In genomic region chr6:143099281-143099680, GRCm38 (mm10) we compare ENCODE assay signal across 8 mouse cellular contexts. TPM values are rescaled to one million over a fixed set of nuclear protein-coding genes. Genes with fewer than 3 reads are reported as not detected.
A peak's percentile ranks its signal among the peaks of the same experiment; 100 is the strongest.
DNase-seq lines count a peak whose midpoint lies in the region; ATAC-seq and TF ChIP-seq lines count a peak whose summit lies in the region.

No protein-coding gene starts in this region.

- 0 out of 2 replicates have a peak, but pooled peaks cover 2% of the 10 kb centered on the region for H3K36me3 ChIP-seq in heart, embryonic 10.5 days
- peaks cover 8% of the 10 kb centered on the region; the same call in 1 of the 2 replicates for H3K36me3 ChIP-seq in kidney, embryonic 14.5 days (ENCODE audit: control insufficient read depth, insufficient read depth, low read length)
- no peaks in the 10 kb centered on the region for H3K36me3 ChIP-seq in lung, postnatal 0 days (ENCODE audit: insufficient read depth, low read length)

- WGBS in heart, embryonic 10.5 days, result 0% methylated on average over 32 of the region's 32 CpGs
- 0% methylated on average over 32 of the region's 32 CpGs for WGBS in kidney, embryonic 14.5 days
- under 1% methylated on average over 32 of the region's 32 CpGs for WGBS in lung, postnatal 0 days

- peak overlapping the region; percentile 88 for H3K9ac ChIP-seq in kidney, embryonic 14.5 days (ENCODE audit: low read depth, low read length)
- H3K9ac ChIP-seq in lung, postnatal 0 days (replicated peaks; ENCODE audit: low read depth), result peak overlapping the region; percentile 55

- peak; percentile 23; the same call in 1 of the 2 replicates for TF ChIP-seq CTCF in lung, postnatal 0 days (IDR thresholded peaks at IDR 0.05)

- intact Hi-C loops in heart, postnatal 36 days (cut with DNase I), result loop anchor here (2.0 kb wide), 1 partner anchor 68 kb away; the partner anchor contains the start of gene Etnk1

- no peak for TF ChIP-seq EP300 in lung, postnatal 0 days (IDR thresholded peaks at IDR 0.05)

- no peaks in the 10 kb centered on the region for H3K9me3 ChIP-seq in heart, embryonic 10.5 days
- peaks cover 5% of the 10 kb centered on the region; the same call in 1 of the 2 replicates for H3K9me3 ChIP-seq in kidney, embryonic 14.5 days (ENCODE audit: control insufficient read depth, low read length)
- no peaks in the 10 kb centered on the region for H3K9me3 ChIP-seq in lung, postnatal 0 days (ENCODE audit: low read length)

- H3K4me2 ChIP-seq in kidney, embryonic 14.5 days (replicated peaks; ENCODE audit: low read depth, low read length), result peak overlapping the region; percentile 80
- H3K4me2 ChIP-seq in lung, postnatal 0 days (replicated peaks; ENCODE audit: low read depth, low read length), result peak overlapping the region; percentile 85

- DNase-seq in heart, embryonic 10.5 days (ENCODE audit: low spot score), result peak; percentile 90
- DNase-seq in heart, postnatal 36 days, result no peak
- peak; percentile 44 for DNase-seq in c-Kit-negative CD71-positive TER-119-positive erythroid progenitor cells, embryonic 14.5 days (ENCODE audit: low read depth, low spot score)
- DNase-seq in lung, postnatal 0 days (ENCODE audit: low spot score), result peak; percentile 59
- DNase-seq in right cerebral cortex, postnatal 14 days, result peak; percentile 38

- H3K27me3 ChIP-seq in heart, embryonic 10.5 days (ENCODE audit: insufficient read depth, poor library complexity, severe bottlenecking), result no peaks in the 10 kb centered on the region
- no peaks in the 10 kb centered on the region; the same call in 1 of the 2 replicates for H3K27me3 ChIP-seq in kidney, embryonic 14.5 days (ENCODE audit: control insufficient read depth, insufficient read depth, low read length)
- H3K27me3 ChIP-seq in lung, postnatal 0 days (replicated peaks; ENCODE audit: insufficient read depth, low read length), result no peaks in the 10 kb centered on the region

- H3K27ac ChIP-seq in heart, embryonic 10.5 days, result peak overlapping the region; percentile 96
- H3K27ac ChIP-seq in kidney, embryonic 14.5 days (ENCODE audit: low read depth, low read length), result peak overlapping the region; percentile 74
- peak overlapping the region; percentile 69 for H3K27ac ChIP-seq in lung, postnatal 0 days (ENCODE audit: low read length)

- ATAC-seq in CD4-positive, CD25-positive, alpha-beta regulatory T cell, adult 4 months, result peak; percentile 25
- ATAC-seq in frontal cortex, adult (ENCODE audit: low TSS enrichment), result peak; percentile 35
- peak; percentile 68 for ATAC-seq in kidney, embryonic 14.5 days (ENCODE audit: low FRiP score, low TSS enrichment)
- peak; percentile 34 for ATAC-seq in lung, postnatal 0 days

- H3K4me1 ChIP-seq in heart, embryonic 10.5 days, result peaks cover 17% of the 10 kb centered on the region
- H3K4me1 ChIP-seq in kidney, embryonic 14.5 days (ENCODE audit: control insufficient read depth, insufficient read depth, low read length), result peaks cover 5% of the 10 kb centered on the region; the same call in 1 of the 2 replicates
- H3K4me1 ChIP-seq in lung, postnatal 0 days (ENCODE audit: insufficient read depth, low read depth, low read length), result no peaks in the 10 kb centered on the region

- H3K4me3 ChIP-seq in heart, embryonic 10.5 days, result peak overlapping the region; percentile 97
- H3K4me3 ChIP-seq in kidney, embryonic 14.5 days (ENCODE audit: low read length), result peak overlapping the region; percentile 93
- peak overlapping the region; percentile 83 for H3K4me3 ChIP-seq in lung, postnatal 0 days (ENCODE audit: low read depth, low read length)

RNA-seq across cellular contexts. Expression of gene C2cd5, which starts 0.7 kb away (rescaled TPM):
- 27.3 and 28.5 TPM in 2 replicates for polyA plus RNA-seq in heart, embryonic 10.5 days (2016; fragmentation: Nextera tagmentation; extraction: Ambion mirVana)
- total RNA-seq in heart, postnatal 36 days (2021), result 10 to 100 TPM; 14.6 to 16.9 TPM
- polyA plus RNA-seq in CD4-positive, CD25-positive, alpha-beta regulatory T cell, adult 4 months (2017; shearing (Covaris generic)), result 100 to 1,000 TPM in 1 of 2 experiments, 10 to 100 TPM in 1; 68.3 to 103 TPM
- 16.8 and 34.5 TPM in 2 replicates for polyA plus RNA-seq in kidney, embryonic 14.5 days (2014; fragmentation: Nextera tagmentation; extraction: Ambion mirVana)
- polyA plus RNA-seq in lung, postnatal 0 days (2015; fragmentation: Nextera tagmentation; extraction: Ambion mirVana), result 8.7 and 9.0 TPM in 2 replicates

Comparison
In these comparisons a context has a peak if more than half of its experiments do, and no peak if none do; other contexts are left out.
1. DNase-seq: peak in heart, embryonic 10.5 days (single experiment), c-Kit-negative CD71-positive TER-119-positive erythroid progenitor cells, embryonic 14.5 days (single experiment), lung, postnatal 0 days (single experiment) and right cerebral cortex, postnatal 14 days (single experiment); none in heart, postnatal 36 days (0 of 2).
2. Peak in every context shown above with its lines, with median percentiles within 50 percentile points of each other: H3K27ac ChIP-seq, H3K4me3 ChIP-seq and ATAC-seq.